Mouse (Mus musculus): ENCODE results near the gene Aox4. TPM values are rescaled to one million over a fixed set of nuclear protein-coding genes. Genes with fewer than 3 reads are reported as not detected.

Aox4 gene
- polyA plus RNA-seq (2017; shearing (Covaris generic)), result under 1 TPM in 1 of 2 experiments, not detected in 1; 0.33 TPM

GRCm38 (mm10) chr1:58210203-58210602 lies at the start of gene Aox4:
TSS of gene Aox4 (plus strand) at chr1:58210397.

DNA sequence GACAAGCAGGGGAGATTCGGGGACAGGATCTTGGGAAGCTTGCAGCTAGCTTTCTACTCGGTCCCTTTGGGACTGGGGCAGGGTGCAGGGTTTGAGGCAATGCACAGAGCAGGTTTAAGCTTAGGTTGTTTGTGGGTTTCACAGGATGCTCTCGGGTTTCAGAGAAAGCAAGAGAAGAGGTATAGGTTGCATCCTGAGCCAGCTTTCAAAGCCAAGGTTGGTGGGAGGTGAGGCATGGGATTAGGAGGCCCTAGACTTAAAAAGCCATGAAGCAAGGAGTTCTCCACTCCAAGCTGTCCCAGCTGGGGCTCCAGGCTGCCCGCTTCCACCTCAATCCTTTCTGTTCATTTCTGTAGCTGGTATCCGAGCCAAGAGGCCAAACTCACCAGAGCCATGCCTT lies 67.8 kb downstream of the Aox4 start, which contains the start of gene Aox2:
TSS of gene Aox2 (plus strand) at position 301 of the 400 bp plus-strand sequence.

Other genes starting within 250 kb of the Aox4 start
- 1 to 10 TPM; 1.7 to 2.3 TPM for gene Sgo2a, start 214.4 kb upstream of the Aox4 start, polyA plus RNA-seq (2017; shearing (Covaris generic))
- gene Kctd18, start 191.4 kb upstream of the Aox4 start, polyA plus RNA-seq (2017; shearing (Covaris generic)), result 10 to 100 TPM; 26.5 to 31.6 TPM
- under 1 TPM in 1 of 2 experiments, not detected in 1; 0.15 TPM for gene Aox1, start 180.5 kb upstream of the Aox4 start, polyA plus RNA-seq (2017; shearing (Covaris generic))
- under 1 TPM in 1 of 2 experiments, not detected in 1; 0.05 TPM for gene Aox3, start 97.3 kb upstream of the Aox4 start, polyA plus RNA-seq (2017; shearing (Covaris generic))
- gene Aox2, start 67.9 kb downstream of the Aox4 start, polyA plus RNA-seq (2017; shearing (Covaris generic)), result under 1 TPM in 1 of 2 experiments, not detected in 1; 0.04 TPM
- 100 to 1,000 TPM; 368 to 421 TPM for gene Bzw1, start 182.5 kb downstream of the Aox4 start, polyA plus RNA-seq (2017; shearing (Covaris generic))
- gene Clk1, start 213.7 kb downstream of the Aox4 start, polyA plus RNA-seq (2017; shearing (Covaris generic)), result 100 to 1,000 TPM; 311 to 364 TPM
- 10 to 100 TPM; 35.9 to 36.3 TPM for gene Nif3l1, start 234.8 kb downstream of the Aox4 start, polyA plus RNA-seq (2017; shearing (Covaris generic))
- gene Ppil3, start 235.1 kb downstream of the Aox4 start, polyA plus RNA-seq (2017; shearing (Covaris generic)), result 10 to 100 TPM; 56.9 to 69.5 TPM